Mouse (Mus musculus): ENCODE measurements around the gene Reep6.

DNA sequence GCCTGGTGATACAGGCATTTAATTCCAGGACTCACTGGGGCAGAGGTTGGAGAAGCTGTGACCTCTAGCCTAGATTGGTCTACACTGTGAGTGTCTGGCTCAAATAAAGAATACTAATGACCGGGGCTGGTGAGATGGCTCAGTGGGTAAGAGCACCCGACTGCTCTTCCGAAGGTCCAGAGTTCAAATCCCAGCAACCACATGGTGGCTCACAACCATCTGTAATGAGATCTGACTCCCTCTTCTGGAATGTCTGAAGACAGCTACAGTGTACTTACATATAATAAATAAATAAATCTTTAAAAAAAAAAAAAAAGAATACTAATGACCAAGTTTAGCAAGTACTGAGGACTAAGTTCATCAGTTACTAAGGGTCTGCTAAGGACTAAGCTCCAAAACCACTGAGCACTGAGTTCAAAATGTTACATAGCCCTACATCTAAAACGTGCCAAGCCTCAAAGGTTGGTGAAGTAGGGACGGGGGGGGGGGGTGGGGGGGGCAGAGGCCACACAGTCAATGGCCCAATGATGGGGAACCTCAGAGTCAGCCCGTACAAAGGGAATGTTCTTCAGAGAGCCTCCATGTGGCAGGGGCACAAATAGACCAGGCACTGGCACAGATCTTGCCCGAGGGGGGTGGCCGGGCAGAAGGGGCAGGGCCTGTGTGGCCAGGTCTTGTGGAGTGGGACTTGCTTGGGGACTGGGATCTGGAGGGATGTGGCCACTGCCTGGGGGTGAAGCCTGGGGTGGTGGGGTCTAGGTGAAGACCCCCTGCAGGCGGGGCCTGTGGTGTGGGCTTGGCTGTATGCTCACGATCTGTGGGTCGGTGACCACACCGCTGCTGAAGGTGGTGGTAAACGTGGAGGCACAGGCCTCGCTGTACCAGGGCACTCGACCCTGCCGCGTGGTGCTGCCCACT, 5.4 kb upstream of the Reep6 start:
- no peak for TF ChIP-seq CTCF (IDR thresholded peaks at IDR 0.05; ENCODE audit: low read depth)
- TF ChIP-seq EP300 (optimal IDR thresholded peaks at IDR 0.05), result no peak

All from stomach, postnatal 0 days (tissue).